Mouse (Mus musculus) brain, embryonic 14.5 days (tissue): ENCODE data around the gene Tmem156.

Source experiments
- CTCF ChIP-seq: fragments of 200-500 bp; IDR thresholded peaks from 2 replicates; pipeline ENCODE4 v1.5.1; 2012; ENCODE audit warnings: inconsistent platforms, mild to moderate bottlenecking, moderate library complexity, borderline replicate concordance; ENCODE audit not compliant: insufficient read depth, insufficient read length; ENCODE audit errors: extremely low read depth
- POLR2A ChIP-seq: fragments of 200-500 bp; IDR thresholded peaks from 2 replicates; pipeline ENCODE4 v1.6.1; 2012; ENCODE audit warnings: mild to moderate bottlenecking, inconsistent platforms, borderline replicate concordance; ENCODE audit not compliant: poor library complexity, insufficient read depth, insufficient read length, severe bottlenecking; ENCODE audit errors: extremely low read depth

DNA sequence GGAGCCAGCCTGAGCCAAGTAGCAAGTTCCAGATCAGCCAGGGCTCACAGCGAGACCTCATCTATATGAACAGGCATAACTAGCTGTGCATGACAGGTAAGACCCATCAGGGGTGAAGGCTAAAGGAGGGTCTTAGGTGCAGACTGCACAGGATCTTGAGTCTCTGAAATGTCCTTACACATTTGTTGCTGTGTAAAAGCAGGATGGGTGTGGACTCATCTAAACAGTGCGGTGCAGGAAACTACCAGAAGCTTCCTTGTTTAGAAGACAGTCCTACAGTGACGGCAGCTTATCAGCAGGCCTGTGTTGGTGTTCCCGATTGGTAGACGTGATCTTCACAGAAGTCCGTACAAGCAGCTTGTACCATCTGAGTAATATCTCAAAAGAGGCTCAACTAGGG lies 21.4 kb upstream of the Tmem156 start:
- TF ChIP-seq POLR2A: no peak
- TF ChIP-seq CTCF: no peak
